Mouse (Mus musculus): Measurements from ENCODE around the gene Gm8332.
"Not testable (repeated sequence)": the region's sequence is repeated elsewhere in the genome, so short reads cannot be mapped to it uniquely, and the experiment has no call there.

GRCm38 (mm10) chr12:88274400-88274799 is 24.5 kb upstream of the Gm8332 start, which contains the start of gene Gm5662:
- TF ChIP-seq POLR2A (IDR thresholded peaks at IDR 0.05; ENCODE audit: control insufficient read depth, extremely low read depth, insufficient read depth, low read length, poor library complexity); CTCF (IDR thresholded peaks at IDR 0.05; ENCODE audit: borderline replicate concordance, control insufficient read depth, extremely low read depth, insufficient read depth, low read length, poor library complexity): not testable (repeated sequence)
